Mouse (Mus musculus): ENCODE data around the gene Chst13.

Chst13 gene

GRCm38 (mm10) chr6:90320429-90320828 is 4.6 kb downstream of the Chst13 start:
- DNase-seq (ENCODE audit: low read depth in 2 of 2, low spot score in 2 of 2): no peak

GRCm38 (mm10) chr6:90319475-90320191 is 5.4 kb downstream of the Chst13 start:
- no peak for DNase-seq (ENCODE audit: low read depth in 2 of 2, low spot score in 2 of 2)

GRCm38 (mm10) chr6:90319019-90319418 is 6.0 kb downstream of the Chst13 start:
- no peak for DNase-seq (ENCODE audit: low read depth in 2 of 2, low spot score in 2 of 2)

- no peak for DNase-seq (ENCODE audit: low read depth in 2 of 2, low spot score in 2 of 2)
Measured at GRCm38 (mm10) chr6:90317510-90318258, 7.3 kb downstream of the Chst13 start.

- no peak for DNase-seq (ENCODE audit: low read depth in 2 of 2, low spot score in 2 of 2)
Measured at GRCm38 (mm10) chr6:90315961-90316360, 9.0 kb downstream of the Chst13 start.

- no peak for DNase-seq (ENCODE audit: low read depth in 2 of 2, low spot score in 2 of 2)
Measured at GRCm38 (mm10) chr6:90308839-90309778, 15.9 kb downstream of the Chst13 start.

- DNase-seq (ENCODE audit: low read depth in 2 of 2, low spot score in 2 of 2): no peak
Measured at GRCm38 (mm10) chr6:90306315-90306975, 18.5 kb downstream of the Chst13 start.

- no peak for DNase-seq (ENCODE audit: low read depth in 2 of 2, low spot score in 2 of 2)
Measured at GRCm38 (mm10) chr6:90300919-90301318, 24.1 kb downstream of the Chst13 start, which contains the start of gene BC048671. TSS of gene BC048671 (plus strand) at chr6:90301219.

- no peak for DNase-seq (ENCODE audit: low read depth in 2 of 2, low spot score in 2 of 2)
Measured at GRCm38 (mm10) chr6:90288265-90288664, 36.7 kb downstream of the Chst13 start.
